Mouse (Mus musculus) telencephalon, adult 2 months (tissue): Measurements from ENCODE around the gene Socs2.

Source experiments
- DNase-seq: peaks from one replicate; pipeline ENCODE4 v3.0.0-alpha.2; 2011; ENCODE audit warnings: low read depth, low spot score

Socs2 gene

GRCm38 (mm10) chr10:95416685-95417495 lies at the start of gene Socs2:
TSS of gene Socs2 (minus strand) at chr10:95417180.
- peak; percentile 84 for DNase-seq

- DNase-seq: no peak
Observed at GRCm38 (mm10) chr10:95465485-95465896, 48.5 kb upstream of the Socs2 start.

GRCm38 (mm10) chr10:95464527-95464926 lies 47.5 kb upstream of the Socs2 start:
- no peak for DNase-seq

- DNase-seq: no peak
Observed at GRCm38 (mm10) chr10:95462231-95462630, 45.3 kb upstream of the Socs2 start.

- no peak for DNase-seq
Observed at GRCm38 (mm10) chr10:95461053-95461553, 44.1 kb upstream of the Socs2 start.

GRCm38 (mm10) chr10:95458050-95458806 lies 41.2 kb upstream of the Socs2 start:
- DNase-seq: no peak

- DNase-seq: no peak
Observed at GRCm38 (mm10) chr10:95457367-95458049, 40.5 kb upstream of the Socs2 start.

- no peak for DNase-seq
Observed at GRCm38 (mm10) chr10:95456103-95456502, 39.1 kb upstream of the Socs2 start.

GRCm38 (mm10) chr10:95453282-95453681 lies 36.3 kb upstream of the Socs2 start:
- DNase-seq: no peak

- DNase-seq: no peak
Observed at GRCm38 (mm10) chr10:95449033-95449432, 32.1 kb upstream of the Socs2 start.

GRCm38 (mm10) chr10:95447954-95448353 lies 31.0 kb upstream of the Socs2 start:
- DNase-seq: no peak

- DNase-seq: no peak
Observed at GRCm38 (mm10) chr10:95445104-95446056, 28.4 kb upstream of the Socs2 start.

- no peak for DNase-seq
Observed at GRCm38 (mm10) chr10:95442334-95442733, 25.4 kb upstream of the Socs2 start.

GRCm38 (mm10) chr10:95440566-95440965 lies 23.6 kb upstream of the Socs2 start:
- no peak for DNase-seq

GRCm38 (mm10) chr10:95439718-95440339 lies 22.8 kb upstream of the Socs2 start:
- no peak for DNase-seq

- no peak for DNase-seq
Observed at GRCm38 (mm10) chr10:95438941-95439340, 22.0 kb upstream of the Socs2 start.

GRCm38 (mm10) chr10:95430271-95430670 lies 13.3 kb upstream of the Socs2 start:
- DNase-seq: no peak

GRCm38 (mm10) chr10:95429111-95429510 lies 12.1 kb upstream of the Socs2 start:
- no peak for DNase-seq

- no peak for DNase-seq
Observed at GRCm38 (mm10) chr10:95426207-95427115, 9.5 kb upstream of the Socs2 start.
